ENCODE assay signal across 29 mouse cellular contexts in genomic region chr7:122423816-122424215, GRCm38 (mm10).
A peak's percentile ranks its signal among the peaks of the same experiment; 100 is the strongest.
DNase-seq lines count a peak whose midpoint lies in the region; TF ChIP-seq lines count a peak whose summit lies in the region.
"Had no signal": no experiment of that assay in that cellular context is flagged by ENCODE, and none has a peak within 500 bp of the region (broad histone marks: within the 10 kb centered on the region; RNA-seq: fewer than 3 reads in every experiment).

No protein-coding gene starts in this region.

- H3K27ac ChIP-seq in layer of hippocampus, adult 2 months: 0 out of 2 replicates have a peak overlapping the region, but pooled peaks have one; percentile 3
- H3K27ac ChIP-seq: embryonic facial prominence, embryonic 10.5 days; embryonic facial prominence, embryonic 13.5 days; forebrain, embryonic 12.5 days; forebrain, embryonic 15.5 days; gastrocnemius, adult 2 months; heart, embryonic 15.5 days; hindbrain, embryonic 10.5 days; hindbrain, embryonic 13.5 days had no signal

- H3K4me3 ChIP-seq in layer of hippocampus, adult 2 months: no peak overlapping the region
- H3K4me3 ChIP-seq: embryonic facial prominence, embryonic 10.5 days; embryonic facial prominence, embryonic 13.5 days; erythroblast, embryonic 14.5 days; forebrain, embryonic 12.5 days; forebrain, embryonic 15.5 days; gastrocnemius, adult 2 months; heart, embryonic 12.5 days; heart, embryonic 15.5 days; hindbrain, embryonic 10.5 days; hindbrain, embryonic 13.5 days had no signal

- DNase-seq in layer of hippocampus, adult 2 months (ENCODE audit: low spot score in 2 of 2): peak in 1 of 2 experiments; percentile 28
- no peak for DNase-seq in layer of hippocampus, postnatal 14 days (ENCODE audit: low spot score in 2 of 2)
- peak; percentile 51 to 55 for DNase-seq in left cerebral cortex, adult 9 months (ENCODE audit: low spot score in 2 of 2)
- no peak for DNase-seq in left cerebral cortex, adult 11 months (ENCODE audit: low spot score)
- DNase-seq in right cerebral cortex, adult 2 months (ENCODE audit: low spot score in 2 of 2): peak; percentile 56 to 62
- no peak for DNase-seq in right cerebral cortex, postnatal 14 days
- no peak for DNase-seq in spleen, adult 12 weeks (ENCODE audit: low spot score)
- DNase-seq: adrenal gland, postnatal 10 days; adrenal gland, postnatal 36 days; B cell, adult 2 months; cerebellum, adult 11 months; cerebellum, adult 2 months; cerebellum, adult 9-11 months; cerebellum, postnatal 25 days; embryo, embryonic 11 days; gastrocnemius, adult 2 months; gastrocnemius, postnatal 14 days; heart, adult 11 months; heart, postnatal 10 days; heart, postnatal 36 days had no signal

- no peak for TF ChIP-seq CTCF in layer of hippocampus, adult 2 months (conservative IDR thresholded peaks at IDR 0.05)

Comparison
In these comparisons a context has a peak if more than half of its experiments do, and no peak if none do; other contexts are left out.
1. DNase-seq: peak in left cerebral cortex, adult 9 months (2 of 2) and right cerebral cortex, adult 2 months (2 of 2); none in layer of hippocampus, postnatal 14 days (0 of 2), left cerebral cortex, adult 11 months (single experiment), right cerebral cortex, postnatal 14 days (single experiment) and spleen, adult 12 weeks (single experiment).